Mouse (Mus musculus): Measurements from ENCODE around the gene Tmem209. TPM values are rescaled to one million over a fixed set of nuclear protein-coding genes. Genes with fewer than 3 reads are reported as not detected.

The Tmem209 gene
- total and polyA plus RNA-seq, 2 experiments from 2014 or later: 22.8 to 50.3 TPM

GRCm38 (mm10) chr6:30477210-30477714, 32.3 kb downstream of the Tmem209 start:
- Histone ChIP-seq H3K27me3 (ENCODE audit: insufficient read depth, low read length) (no peaks in the 10 kb centered on the region), H3K9me3 (ENCODE audit: low read length) (no peaks in the 10 kb centered on the region), H3K27ac (ENCODE audit: low read depth, low read length) (no peak overlapping the region), H3K36me3 (ENCODE audit: insufficient read depth, low read length) (peaks cover 8% of the 10 kb centered on the region), H3K9ac (replicated peaks; ENCODE audit: low read length, poor library complexity, severe bottlenecking) (no peak overlapping the region; the same call in 1 of the 2 replicates), H3K4me2 (ENCODE audit: low read depth, low read length, poor library complexity, severe bottlenecking) (no peak overlapping the region), H3K4me1 (ENCODE audit: insufficient read depth, low read length) (no peaks in the 10 kb centered on the region), H3K4me3 (ENCODE audit: low read depth, low read length) (no peak overlapping the region)
- no peak for TF ChIP-seq CTCF (IDR thresholded peaks at IDR 0.05)
- 86% methylated on average over 8 of the region's 8 CpGs for WGBS
- ATAC-seq (ENCODE audit: low FRiP score) (no peak; the same call in 1 of the 2 replicates), DNase-seq (ENCODE audit: low spot score) (peak; percentile 70)

GRCm38 (mm10) chr6:30476025-30476765, 33.4 kb downstream of the Tmem209 start:
- Histone ChIP-seq H3K27ac (ENCODE audit: low read depth, low read length) (no peak overlapping the region), H3K9me3 (ENCODE audit: low read length) (no peaks in the 10 kb centered on the region), H3K36me3 (ENCODE audit: insufficient read depth, low read length) (peaks cover 8% of the 10 kb centered on the region), H3K4me1 (ENCODE audit: insufficient read depth, low read length) (no peaks in the 10 kb centered on the region), H3K27me3 (ENCODE audit: insufficient read depth, low read length) (no peaks in the 10 kb centered on the region), H3K4me3 (ENCODE audit: low read depth, low read length) (no peak overlapping the region), H3K4me2 (ENCODE audit: low read depth, low read length, poor library complexity, severe bottlenecking) (no peak overlapping the region), H3K9ac (replicated peaks; ENCODE audit: low read length, poor library complexity, severe bottlenecking) (no peak overlapping the region)
- WGBS: 79% methylated on average over 10 of the region's 10 CpGs
- TF ChIP-seq CTCF (IDR thresholded peaks at IDR 0.05): no peak
- DNase-seq (ENCODE audit: low spot score) (no peak), ATAC-seq (ENCODE audit: low FRiP score) (no peak)

GRCm38 (mm10) chr6:30471706-30472105, 37.9 kb downstream of the Tmem209 start:
- no peak for DNase-seq (ENCODE audit: low spot score)
- no peak overlapping the region for H3K27ac ChIP-seq (ENCODE audit: low read depth, low read length)
- H3K36me3 ChIP-seq (ENCODE audit: insufficient read depth, low read length): no peaks in the 10 kb centered on the region
- 74% methylated on average over 3 of the region's 3 CpGs for WGBS
- no peak for TF ChIP-seq CTCF (IDR thresholded peaks at IDR 0.05)
- H3K9ac ChIP-seq (replicated peaks; ENCODE audit: low read length, poor library complexity, severe bottlenecking): no peak overlapping the region
- H3K4me1 ChIP-seq (ENCODE audit: insufficient read depth, low read length): no peaks in the 10 kb centered on the region
- ATAC-seq (ENCODE audit: low FRiP score): no peak
- H3K4me2 ChIP-seq (ENCODE audit: low read depth, low read length, poor library complexity, severe bottlenecking): no peak overlapping the region
- H3K4me3 ChIP-seq (ENCODE audit: low read depth, low read length): no peak overlapping the region
- no peaks in the 10 kb centered on the region for H3K9me3 ChIP-seq (ENCODE audit: low read length)
- no peaks in the 10 kb centered on the region for H3K27me3 ChIP-seq (ENCODE audit: insufficient read depth, low read length)

GRCm38 (mm10) chr6:30469370-30469769, 40.2 kb downstream of the Tmem209 start:
- no peak overlapping the region; the same call in 1 of the 2 replicates for H3K9ac ChIP-seq (replicated peaks; ENCODE audit: low read length, poor library complexity, severe bottlenecking)
- no peak overlapping the region for H3K4me3 ChIP-seq (ENCODE audit: low read depth, low read length)
- peak overlapping the region; percentile 26; the same call in 1 of the 2 replicates for H3K27ac ChIP-seq (ENCODE audit: low read depth, low read length)
- DNase-seq (ENCODE audit: low spot score) (peak; percentile 61), ATAC-seq (ENCODE audit: low FRiP score) (no peak)
- no peaks in the 10 kb centered on the region for H3K9me3 ChIP-seq (ENCODE audit: low read length)
- no peaks in the 10 kb centered on the region for H3K4me1 ChIP-seq (ENCODE audit: insufficient read depth, low read length)
- TF ChIP-seq CTCF (IDR thresholded peaks at IDR 0.05): no peak
- H3K27me3 ChIP-seq (ENCODE audit: insufficient read depth, low read length): no peaks in the 10 kb centered on the region
- H3K4me2 ChIP-seq (ENCODE audit: low read depth, low read length, poor library complexity, severe bottlenecking): no peak overlapping the region
- no peaks in the 10 kb centered on the region for H3K36me3 ChIP-seq (ENCODE audit: insufficient read depth, low read length)
- WGBS: 54% methylated on average over 12 of the region's 12 CpGs

- ATAC-seq (ENCODE audit: low FRiP score): no peak
- H3K4me1 ChIP-seq (ENCODE audit: insufficient read depth, low read length): no peaks in the 10 kb centered on the region
Measured at GRCm38 (mm10) chr6:30468684-30469083, 40.9 kb downstream of the Tmem209 start.

GRCm38 (mm10) chr6:30468058-30468457, 41.5 kb downstream of the Tmem209 start:
- ATAC-seq (ENCODE audit: low FRiP score): no peak
- Histone ChIP-seq H3K4me2 (ENCODE audit: low read depth, low read length, poor library complexity, severe bottlenecking) (no peak overlapping the region), H3K9ac (replicated peaks; ENCODE audit: low read length, poor library complexity, severe bottlenecking) (no peak overlapping the region), H3K9me3 (ENCODE audit: low read length) (no peaks in the 10 kb centered on the region), H3K36me3 (ENCODE audit: insufficient read depth, low read length) (no peaks in the 10 kb centered on the region), H3K27me3 (ENCODE audit: insufficient read depth, low read length) (no peaks in the 10 kb centered on the region), H3K27ac (ENCODE audit: low read depth, low read length) (no peak overlapping the region), H3K4me3 (ENCODE audit: low read depth, low read length) (no peak overlapping the region), H3K4me1 (ENCODE audit: insufficient read depth, low read length) (no peaks in the 10 kb centered on the region)
- no peak for TF ChIP-seq CTCF (IDR thresholded peaks at IDR 0.05)
- no peak for DNase-seq (ENCODE audit: low spot score)
- WGBS: 79% methylated on average over 1 of the region's 1 CpGs

More at GRCm38 (mm10) chr6:30468684-30469083, 40.9 kb downstream of the Tmem209 start:
- Histone ChIP-seq H3K36me3 (ENCODE audit: insufficient read depth, low read length) (no peaks in the 10 kb centered on the region), H3K9me3 (ENCODE audit: low read length) (no peaks in the 10 kb centered on the region), H3K4me3 (ENCODE audit: low read depth, low read length) (no peak overlapping the region), H3K27ac (ENCODE audit: low read depth, low read length) (no peak overlapping the region), H3K27me3 (ENCODE audit: insufficient read depth, low read length) (no peaks in the 10 kb centered on the region), H3K9ac (replicated peaks; ENCODE audit: low read length, poor library complexity, severe bottlenecking) (no peak overlapping the region), H3K4me2 (ENCODE audit: low read depth, low read length, poor library complexity, severe bottlenecking) (no peak overlapping the region)
- peak; percentile 70 for TF ChIP-seq CTCF (IDR thresholded peaks at IDR 0.05)
- DNase-seq (ENCODE audit: low spot score): peak; percentile 72
- 54% methylated on average over 12 of the region's 12 CpGs for WGBS
